Mouse (Mus musculus): ENCODE measurements at regions not wholly inside any gene's neighbourhood (a gene's known extent, or its start where the extent isn't known, plus 50 kb on each side); places are given as distances from the start of the nearest gene placed in this dataset.

DNA sequence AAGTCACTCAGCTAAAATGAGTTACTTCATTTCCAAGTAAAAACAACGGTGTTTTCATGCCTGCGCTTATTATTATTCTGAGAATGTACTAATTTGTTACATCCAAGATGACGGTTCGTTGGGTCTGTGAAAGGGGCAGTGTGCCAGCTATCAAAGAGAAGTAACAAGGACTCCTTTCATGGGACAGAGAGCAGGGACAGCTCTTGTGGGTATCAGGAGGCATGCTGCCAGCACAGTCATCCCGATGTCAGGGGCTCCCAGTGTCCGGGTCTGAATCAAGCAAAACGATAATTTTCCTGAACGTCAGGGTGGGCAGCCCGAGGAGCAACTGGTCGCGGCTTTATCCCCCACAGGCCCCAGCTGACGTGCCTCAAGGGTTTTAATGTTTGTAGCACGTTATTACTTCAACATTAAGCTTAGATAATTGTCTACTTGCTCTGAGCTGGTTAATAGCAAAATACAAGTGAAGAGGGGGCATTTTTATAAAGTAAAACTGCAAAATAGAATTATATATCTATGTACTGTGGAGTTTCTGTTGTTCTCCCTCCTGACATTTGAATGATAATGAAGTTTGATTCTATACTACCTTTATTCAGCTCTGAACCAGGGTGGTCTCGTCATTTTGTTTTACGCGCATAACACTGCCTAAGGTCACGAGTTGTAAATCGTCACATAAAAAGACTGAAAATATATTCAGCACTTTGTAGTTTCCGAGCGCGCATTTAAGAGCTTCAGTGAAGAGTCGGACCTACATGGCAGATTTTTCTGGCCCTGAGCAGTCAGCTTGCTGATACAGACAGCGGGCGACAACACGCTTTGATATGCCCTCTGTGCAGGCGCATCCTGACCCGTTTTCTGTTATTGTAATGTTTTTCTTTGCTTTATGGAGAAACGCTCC is 206.2 kb upstream of the Sox2 start:
- TF ChIP-seq CTCF (IDR thresholded peaks at IDR 0.05; ENCODE audit: low read depth) (no peak), EP300 (optimal IDR thresholded peaks at IDR 0.05) (no peak)

Measured in stomach, postnatal 0 days (tissue).